In genomic region chr4:138972827-138973718, GRCm38 (mm10) we compare ENCODE assay signal across 8 mouse cellular contexts. TPM values are rescaled to one million over a fixed set of nuclear protein-coding genes. Genes with fewer than 3 reads are reported as not detected.
A peak's percentile ranks its signal among the peaks of the same experiment; 100 is the strongest.
DNase-seq lines count a peak whose midpoint lies in the region; ATAC-seq and TF ChIP-seq lines count a peak whose summit lies in the region.

TSS of gene Tmco4 (plus strand) at chr4:138972888.

- H3K9ac ChIP-seq in hindbrain, embryonic 15.5 days: peak within 1 kb of the TSS; percentile 42

- peaks cover 18% of the 10 kb centered on the region for H3K4me1 ChIP-seq in hindbrain, embryonic 15.5 days (replicated peaks)

- H3K9me3 ChIP-seq in hindbrain, embryonic 15.5 days: no peaks in the 10 kb centered on the region

- ATAC-seq in hindbrain, embryonic 15.5 days (ENCODE audit: low FRiP score, low read depth): peak; percentile 54

- TF ChIP-seq CTCF in left cerebral cortex, adult 2 months (IDR thresholded peaks at IDR 0.05): no peak

- peak; percentile 53 for DNase-seq in WW6 (ENCODE audit: low read depth, low spot score)
- DNase-seq in cerebellum, postnatal 36 days: peak; percentile 4 to 17
- DNase-seq in gastrocnemius, adult 8-10 months (ENCODE audit: low spot score in 2 of 2): peak; percentile 52 to 65
- DNase-seq in left cerebral cortex, adult 2 months (ENCODE audit: extremely low spot score in 1 of 2, low spot score in 2 of 2): peak; percentile 28 to 51
- DNase-seq in retina, postnatal 1 day: peak; percentile 60
- peak; percentile 63 for DNase-seq in urinary bladder, postnatal 25 days (ENCODE audit: low spot score)

- H3K27ac ChIP-seq in hindbrain, embryonic 15.5 days (replicated peaks): no peak within 1 kb of the TSS
- H3K27ac ChIP-seq in left cerebral cortex, adult 2 months: peak within 1 kb of the TSS; percentile 56
- H3K27ac ChIP-seq in macrophage: peak within 1 kb of the TSS; percentile 89

- 2% methylated on average over 51 of the region's 60 CpGs for WGBS in hindbrain, embryonic 15.5 days
- WGBS in macrophage (ENCODE audit: missing documents): under 1% methylated on average over 60 of the region's 60 CpGs

- no peaks in the 10 kb centered on the region for H3K36me3 ChIP-seq in hindbrain, embryonic 15.5 days
- H3K36me3 ChIP-seq in macrophage (ENCODE audit: inconsistent target): no peaks in the 10 kb centered on the region

- H3K27me3 ChIP-seq in hindbrain, embryonic 15.5 days: 0 out of 2 replicates have a peak, but pooled peaks cover 8% of the 10 kb centered on the region

- intact Hi-C loops in left cerebral cortex, adult 2 months (cut with DNase I): no loop called here

- H3K4me3 ChIP-seq in hindbrain, embryonic 15.5 days: peak within 1 kb of the TSS; percentile 43
- H3K4me3 ChIP-seq in left cerebral cortex, adult 2 months: peak within 1 kb of the TSS; percentile 59
- peak within 1 kb of the TSS; percentile 58 for H3K4me3 ChIP-seq in macrophage (ENCODE audit: inconsistent target)

- H3K79me2 ChIP-seq in macrophage (ENCODE audit: inconsistent target): no peaks in the 10 kb centered on the region

- peak within 1 kb of the TSS; percentile 86 for H3K4me2 ChIP-seq in hindbrain, embryonic 15.5 days

RNA-seq across cellular contexts. Expression of gene Tmco4, which starts in this region (rescaled TPM):
- total RNA-seq in gastrocnemius, adult 8-10 months (2022): 10 to 100 TPM; 10.2 to 16.9 (median 12.0) TPM
- 1.0 TPM in 2 replicates for polyA plus RNA-seq in hindbrain, embryonic 15.5 days (2015; fragmentation: Nextera tagmentation; extraction: Ambion mirVana)
- 1 to 10 TPM; 2.0 to 3.7 TPM for total RNA-seq in left cerebral cortex, adult 2 months (2021)
- 10 to 100 TPM in 23 of 26 experiments, 1 to 10 TPM in 3; 7.1 to 69.1 (median 19.7) TPM for total RNA-seq in macrophage (2018; cell fraction: chromatin; rRNA removed)
- total RNA-seq in macrophage (2018; cell fraction: cytosol; rRNA removed): 10 to 100 TPM in 24 of 26 experiments, 1 to 10 TPM in 2; 8.5 to 18.1 (median 12.7) TPM
- 10 to 100 TPM in 22 of 26 experiments, 1 to 10 TPM in 4; 3.6 to 20.0 (median 13.6) TPM for total RNA-seq in macrophage (2018; cell fraction: nucleus; rRNA removed)
- 8.6 to 10.1 TPM (median 8.7 TPM) in 3 replicates for polyA plus RNA-seq in macrophage (2018)

Comparison
In these comparisons a context has a peak if more than half of its experiments do, and no peak if none do; other contexts are left out.
1. DNase-seq: peak in every context shown above with its lines; median percentile 63 in urinary bladder, postnatal 25 days; 60 in retina, postnatal 1 day; 58 in gastrocnemius, adult 8-10 months; 53 in WW6; 40 in left cerebral cortex, adult 2 months; 10 in cerebellum, postnatal 36 days.